Mouse (Mus musculus): ENCODE results near the gene Erbin. TPM values are rescaled to one million over a fixed set of nuclear protein-coding genes. Genes with fewer than 3 reads are reported as not detected.

The Erbin gene
- polyA plus RNA-seq (2012; rRNA removed): 36.6 and 39.7 TPM in 2 replicates
- polyA plus RNA-seq (2014; fragmentation: Nextera tagmentation; extraction: Ambion mirVana): 40.2 and 43.0 TPM in 2 replicates

- WGBS: 2% methylated on average over 39 of the region's 93 CpGs
- ATAC-seq (ENCODE audit: low FRiP score, low read depth) (peak; percentile 49), DNase-seq (ENCODE audit: low spot score) (peak; percentile 66)
- Histone ChIP-seq H3K4me3 (replicated peaks; ENCODE audit: low read length) (peak within 1 kb of the TSS; percentile 95), H3K9me3 (ENCODE audit: control insufficient read depth, low read length) (no peaks in the 10 kb centered on the region), H3K36me3 (ENCODE audit: control insufficient read depth, insufficient read depth, low read length) (no peaks in the 10 kb centered on the region), H3K27me3 (ENCODE audit: control insufficient read depth, insufficient read depth, low read length) (no peaks in the 10 kb centered on the region), H3K4me2 (replicated peaks; ENCODE audit: low read depth, low read length, severe bottlenecking) (peak within 1 kb of the TSS; percentile 77), H3K27ac (replicated peaks; ENCODE audit: low read depth, low read length) (peak within 1 kb of the TSS; percentile 100), H3K4me1 (ENCODE audit: control insufficient read depth, insufficient read depth, low read length) (peaks cover 25% of the 10 kb centered on the region), H3K9ac (ENCODE audit: low read depth, low read length, severe bottlenecking) (peak within 1 kb of the TSS; percentile 100)
- TF ChIP-seq POLR2A (IDR thresholded peaks at IDR 0.05; ENCODE audit: borderline replicate concordance, extremely low read depth, insufficient read depth, insufficient read length): 0 out of 2 replicates have a peak, but pooled peaks have one; percentile 43
These were observed at the start of gene Erbin for GRCm38 (mm10) chr13:103920261-103920932. Gene Erbin, minus strand, starts transcription at chr13:103920514.

- H3K27me3 ChIP-seq (ENCODE audit: control insufficient read depth, insufficient read depth, low read length): no peaks in the 10 kb centered on the region
- peak overlapping the region; percentile 48; the same call in 1 of the 2 replicates for H3K27ac ChIP-seq (replicated peaks; ENCODE audit: low read depth, low read length)
- no peak overlapping the region for H3K4me2 ChIP-seq (replicated peaks; ENCODE audit: low read depth, low read length, severe bottlenecking)
- no peak overlapping the region for H3K4me3 ChIP-seq (replicated peaks; ENCODE audit: low read length)
- ATAC-seq (ENCODE audit: low FRiP score, low read depth) (peak; percentile 62; the same call in 1 of the 2 replicates), DNase-seq (ENCODE audit: low spot score) (peak; percentile 53)
- H3K9ac ChIP-seq (ENCODE audit: low read depth, low read length, severe bottlenecking): no peak overlapping the region
- H3K36me3 ChIP-seq (ENCODE audit: control insufficient read depth, insufficient read depth, low read length): no peaks in the 10 kb centered on the region
- no peak for TF ChIP-seq POLR2A (IDR thresholded peaks at IDR 0.05; ENCODE audit: borderline replicate concordance, extremely low read depth, insufficient read depth, insufficient read length)
- peaks cover 3% of the 10 kb centered on the region; the same call in 1 of the 2 replicates for H3K4me1 ChIP-seq (ENCODE audit: control insufficient read depth, insufficient read depth, low read length)
- WGBS: 59% methylated on average over 6 of the region's 6 CpGs
- no peaks in the 10 kb centered on the region for H3K9me3 ChIP-seq (ENCODE audit: control insufficient read depth, low read length)
These were observed 49.6 kb upstream of the Erbin start for GRCm38 (mm10) chr13:103969912-103970311.

GRCm38 (mm10) chr13:103967987-103968386, 47.7 kb upstream of the Erbin start:
- Histone ChIP-seq H3K4me1 (ENCODE audit: control insufficient read depth, insufficient read depth, low read length) (peaks cover 6% of the 10 kb centered on the region; the same call in 1 of the 2 replicates), H3K9me3 (ENCODE audit: control insufficient read depth, low read length) (no peaks in the 10 kb centered on the region), H3K27ac (replicated peaks; ENCODE audit: low read depth, low read length) (no peak overlapping the region), H3K36me3 (ENCODE audit: control insufficient read depth, insufficient read depth, low read length) (no peaks in the 10 kb centered on the region), H3K27me3 (ENCODE audit: control insufficient read depth, insufficient read depth, low read length) (no peaks in the 10 kb centered on the region), H3K4me3 (replicated peaks; ENCODE audit: low read length) (no peak overlapping the region), H3K9ac (ENCODE audit: low read depth, low read length, severe bottlenecking) (no peak overlapping the region), H3K4me2 (replicated peaks; ENCODE audit: low read depth, low read length, severe bottlenecking) (no peak overlapping the region)
- TF ChIP-seq POLR2A (IDR thresholded peaks at IDR 0.05; ENCODE audit: borderline replicate concordance, extremely low read depth, insufficient read depth, insufficient read length): no peak
- WGBS: 82% methylated on average over 9 of the region's 9 CpGs
- DNase-seq (ENCODE audit: low spot score): peak; percentile 35
- no peak for ATAC-seq (ENCODE audit: low FRiP score, low read depth)

GRCm38 (mm10) chr13:103966696-103967215, 46.4 kb upstream of the Erbin start:
- Histone ChIP-seq H3K4me1 (ENCODE audit: control insufficient read depth, insufficient read depth, low read length) (peaks cover 8% of the 10 kb centered on the region; the same call in 1 of the 2 replicates), H3K4me2 (replicated peaks; ENCODE audit: low read depth, low read length, severe bottlenecking) (no peak overlapping the region), H3K36me3 (ENCODE audit: control insufficient read depth, insufficient read depth, low read length) (no peaks in the 10 kb centered on the region), H3K27ac (replicated peaks; ENCODE audit: low read depth, low read length) (no peak overlapping the region), H3K9ac (ENCODE audit: low read depth, low read length, severe bottlenecking) (no peak overlapping the region), H3K4me3 (replicated peaks; ENCODE audit: low read length) (no peak overlapping the region), H3K27me3 (ENCODE audit: control insufficient read depth, insufficient read depth, low read length) (no peaks in the 10 kb centered on the region), H3K9me3 (ENCODE audit: control insufficient read depth, low read length) (no peaks in the 10 kb centered on the region)
- DNase-seq (ENCODE audit: low spot score): no peak
- ATAC-seq (ENCODE audit: low FRiP score, low read depth): no peak
- 71% methylated on average over 8 of the region's 8 CpGs for WGBS
- TF ChIP-seq POLR2A (IDR thresholded peaks at IDR 0.05; ENCODE audit: borderline replicate concordance, extremely low read depth, insufficient read depth, insufficient read length): no peak

GRCm38 (mm10) chr13:103965187-103965586, 44.9 kb upstream of the Erbin start:
- Histone ChIP-seq H3K4me1 (ENCODE audit: control insufficient read depth, insufficient read depth, low read length) (peaks cover 5% of the 10 kb centered on the region; the same call in 1 of the 2 replicates), H3K4me3 (replicated peaks; ENCODE audit: low read length) (no peak overlapping the region), H3K27me3 (ENCODE audit: control insufficient read depth, insufficient read depth, low read length) (no peaks in the 10 kb centered on the region), H3K36me3 (ENCODE audit: control insufficient read depth, insufficient read depth, low read length) (no peaks in the 10 kb centered on the region), H3K9ac (ENCODE audit: low read depth, low read length, severe bottlenecking) (no peak overlapping the region), H3K9me3 (ENCODE audit: control insufficient read depth, low read length) (no peaks in the 10 kb centered on the region), H3K4me2 (replicated peaks; ENCODE audit: low read depth, low read length, severe bottlenecking) (no peak overlapping the region), H3K27ac (replicated peaks; ENCODE audit: low read depth, low read length) (no peak overlapping the region)
- ATAC-seq (ENCODE audit: low FRiP score, low read depth): no peak
- 96% methylated on average over 2 of the region's 2 CpGs for WGBS
- no peak for TF ChIP-seq POLR2A (IDR thresholded peaks at IDR 0.05; ENCODE audit: borderline replicate concordance, extremely low read depth, insufficient read depth, insufficient read length)
- DNase-seq (ENCODE audit: low spot score): no peak
